Mouse (Mus musculus) heart, adult 2 months (tissue): ENCODE measurements around the gene Hs3st3b1.

ENCODE experiments used
- CTCF ChIP-seq: fragments of 200-600 bp; IDR thresholded peaks from 2 replicates; pipeline ENCODE4 v1.8.1; 2022; ENCODE audit warnings: antibody characterized with exemption, mild to moderate bottlenecking, moderate library complexity
- EP300 ChIP-seq: fragments of 200-500 bp; IDR thresholded peaks from 2 replicates; pipeline ENCODE4 v1.6.1; 2011; ENCODE audit warnings: low read depth, low read length, control low read depth; ENCODE audit not compliant: insufficient read depth
- POLR2A ChIP-seq: fragments of 200-500 bp; IDR thresholded peaks from 2 replicates; pipeline ENCODE4 v1.6.1; 2011; ENCODE audit warnings: mild to moderate bottlenecking, low read depth, low read length, control low read depth; ENCODE audit not compliant: insufficient read depth

- TF ChIP-seq POLR2A = no peak
- no peak for TF ChIP-seq EP300
- no peak for TF ChIP-seq CTCF
Observed at GRCm38 (mm10) chr11:63861982-63862381, 60.1 kb downstream of the Hs3st3b1 start.
